Mouse (Mus musculus) urinary bladder, postnatal 4 days (tissue): ENCODE results near the gene Kcnc2.
"Not testable (repeated sequence)": the region's sequence is repeated elsewhere in the genome, so short reads cannot be mapped to it uniquely, and the experiment has no call there.

Experiments used
- DNase-seq, 2 experiments: peaks; one replicate each; pipeline ENCODE4 v3.0.0; 2021 to 2022; ENCODE audit warnings: low spot score in 2 of 2

The Kcnc2 gene

GRCm38 (mm10) chr10:112270887-112271802, at the start of gene Kcnc2:
Gene Kcnc2, plus strand, starts transcription at chr10:112271121.
- DNase-seq = no peak

- DNase-seq = no peak
These were observed 43.8 kb upstream of the Kcnc2 start for GRCm38 (mm10) chr10:112227073-112227472.

- DNase-seq = not testable (repeated sequence)
These were observed 41.7 kb upstream of the Kcnc2 start for GRCm38 (mm10) chr10:112229091-112229843.

GRCm38 (mm10) chr10:112232733-112233132, 38.2 kb upstream of the Kcnc2 start:
- DNase-seq = not testable (repeated sequence)

GRCm38 (mm10) chr10:112235396-112235940, 35.5 kb upstream of the Kcnc2 start:
- DNase-seq = not testable (repeated sequence)

GRCm38 (mm10) chr10:112248273-112248672, 22.6 kb upstream of the Kcnc2 start:
- no peak for DNase-seq

- DNase-seq = no peak
These were observed 7.5 kb upstream of the Kcnc2 start for GRCm38 (mm10) chr10:112263467-112263866.

GRCm38 (mm10) chr10:112269481-112269880, 1.4 kb upstream of the Kcnc2 start:
- DNase-seq = no peak

- DNase-seq = peak in 1 of 2 experiments; percentile 60
These were observed 761 bp upstream of the Kcnc2 start for GRCm38 (mm10) chr10:112269939-112270781.

GRCm38 (mm10) chr10:112271803-112272165, 863 bp downstream of the Kcnc2 start:
- DNase-seq = no peak

- DNase-seq = no peak
These were observed 1.2 kb downstream of the Kcnc2 start for GRCm38 (mm10) chr10:112272171-112272570.

GRCm38 (mm10) chr10:112277996-112278395, 7.1 kb downstream of the Kcnc2 start:
- no peak for DNase-seq

GRCm38 (mm10) chr10:112315136-112315535, 44.2 kb downstream of the Kcnc2 start:
- DNase-seq = no peak

- no peak for DNase-seq
These were observed 46.9 kb downstream of the Kcnc2 start for GRCm38 (mm10) chr10:112317783-112318182.

GRCm38 (mm10) chr10:112357669-112358362, 86.9 kb downstream of the Kcnc2 start:
- no peak for DNase-seq

GRCm38 (mm10) chr10:112358363-112358704, 87.4 kb downstream of the Kcnc2 start:
- DNase-seq = no peak

- no peak for DNase-seq
These were observed 89.8 kb downstream of the Kcnc2 start for GRCm38 (mm10) chr10:112360704-112361103.

GRCm38 (mm10) chr10:112368369-112368768, 97.4 kb downstream of the Kcnc2 start:
- no peak for DNase-seq

- DNase-seq = no peak
These were observed 106.2 kb downstream of the Kcnc2 start for GRCm38 (mm10) chr10:112377163-112377562.

GRCm38 (mm10) chr10:112378465-112378864, 107.5 kb downstream of the Kcnc2 start:
- no peak for DNase-seq

- no peak for DNase-seq
These were observed 109.7 kb downstream of the Kcnc2 start for GRCm38 (mm10) chr10:112380590-112380989.
